Mouse (Mus musculus) MEL (cell line): Measurements from ENCODE around the gene Ldhc. TPM values are rescaled to one million over a fixed set of nuclear protein-coding genes. Genes with fewer than 3 reads are reported as not detected.

ENCODE experiments used
- DNase-seq: peaks from one replicate; pipeline ENCODE4 v3.0.0; 2011; ENCODE audit warnings: low read depth, low spot score
- H3K27ac ChIP-seq: 2 replicates; pipeline ENCODE4 v1.5.1; 2012; ENCODE audit warnings: low read depth, mild to moderate bottlenecking, control low read depth, low read length, moderate library complexity; ENCODE audit not compliant: control insufficient read depth
- H3K27me3 ChIP-seq, 2 experiments: fragments of 150-350 bp in 1 of 2; sonication (generic) in 1 of 2; 2 replicates each; pipeline ENCODE4 v1.6.1; 2012; ENCODE audit warnings: low read length in 2 of 2, mild to moderate bottlenecking in 2 of 2, improper control_type of control experiment in 1 of 2, moderate library complexity in 1 of 2; ENCODE audit not compliant: insufficient read depth in 2 of 2, control insufficient read depth in 1 of 2
- H3K36me3 ChIP-seq, 2 experiments: 2 replicates each; pipeline ENCODE4 v1.6.1; 2012 to 2014; ENCODE audit warnings: low read length in 2 of 2, improper control_type of control experiment in 1 of 2, inconsistent platforms in 1 of 2, mild to moderate bottlenecking in 1 of 2; ENCODE audit not compliant: insufficient read depth in 2 of 2, control insufficient read depth in 1 of 2
- H3K4me1 ChIP-seq, 2 experiments: fragments of 150-350 bp in 1 of 2; sonication (generic) in 1 of 2; 2 replicates each; pipeline ENCODE4 v1.6.1; 2012; ENCODE audit warnings: low read length in 2 of 2, improper control_type of control experiment in 1 of 2, mild to moderate bottlenecking in 1 of 2; ENCODE audit not compliant: insufficient read depth in 2 of 2, control insufficient read depth in 1 of 2
- H3K4me3 ChIP-seq, 2 experiments: fragments of 150-350 bp in 1 of 2; sonication (generic) in 1 of 2; 2 replicates each; pipeline ENCODE4 v1.5.1; 2012; ENCODE audit warnings: low read depth in 2 of 2, low read length in 2 of 2, mild to moderate bottlenecking in 2 of 2, moderate library complexity in 2 of 2, control low read depth in 1 of 2, improper control_type of control experiment in 1 of 2; ENCODE audit not compliant: control insufficient read depth in 1 of 2, insufficient read depth in 1 of 2
- H3K79me2 ChIP-seq: 2 replicates; pipeline ENCODE4 v1.6.1; 2012; ENCODE audit warnings: mild to moderate bottlenecking, low read length, moderate library complexity; ENCODE audit not compliant: control insufficient read depth, poor library complexity, insufficient read depth
- H3K9ac ChIP-seq: 2 replicates; pipeline ENCODE4 v1.6.1; 2012; ENCODE audit warnings: low read depth, mild to moderate bottlenecking, control low read depth, low read length, moderate library complexity; ENCODE audit not compliant: control insufficient read depth, poor library complexity, severe bottlenecking
- H3K9me3 ChIP-seq: fragments of 150-350 bp; sonication (generic); replicated peaks from 2 replicates; pipeline ENCODE4 v1.6.1; 2012; ENCODE audit warnings: mild to moderate bottlenecking, low read length, improper control_type of control experiment, moderate library complexity; ENCODE audit not compliant: insufficient read depth
- BHLHE40 ChIP-seq: IDR thresholded peaks from 2 replicates; pipeline ENCODE4 v1.6.1; 2012; ENCODE audit warnings: low read depth, mild to moderate bottlenecking, inconsistent platforms, low read length, improper control_type of control experiment, borderline replicate concordance
- CHD1 ChIP-seq: IDR thresholded peaks from 2 replicates; pipeline ENCODE4 v1.6.1; 2012; ENCODE audit warnings: low read depth, mild to moderate bottlenecking, inconsistent platforms, low read length, improper control_type of control experiment
- CHD2 ChIP-seq: IDR thresholded peaks from 2 replicates; pipeline ENCODE4 v1.6.1; 2011; ENCODE audit warnings: low read length, improper control_type of control experiment
- CTCF ChIP-seq, 3 experiments: IDR thresholded peaks in 2 of 3; conservative IDR thresholded peaks in 1 of 3; 2 replicates each; pipeline ENCODE4 v1.5.1; 2011 to 2012; ENCODE audit warnings: low read length in 3 of 3, low read depth in 2 of 3, mild to moderate bottlenecking in 2 of 3, improper control_type of control experiment in 1 of 3, inconsistent platforms in 1 of 3, mixed read lengths in 1 of 3, moderate library complexity in 1 of 3; ENCODE audit not compliant: control insufficient read depth in 1 of 3, insufficient read depth in 1 of 3, poor library complexity in 1 of 3, severe bottlenecking in 1 of 3
- EP300 ChIP-seq, 2 experiments: IDR thresholded peaks; 2 replicates each; pipeline ENCODE4 v1.6.1; 2011; ENCODE audit warnings: improper control_type of control experiment in 2 of 2, low read length in 2 of 2, low read depth in 1 of 2, mild to moderate bottlenecking in 1 of 2
- GABPA ChIP-seq: IDR thresholded peaks from 2 replicates; pipeline ENCODE4 v1.6.1; 2012; ENCODE audit warnings: low read depth, mild to moderate bottlenecking, inconsistent platforms, low read length, improper control_type of control experiment, moderate library complexity
- GATA1 ChIP-seq: IDR thresholded peaks from 2 replicates; pipeline ENCODE4 v1.6.1; 2011; ENCODE audit warnings: low read depth, low read length, improper control_type of control experiment
- HCFC1 ChIP-seq: IDR thresholded peaks from 2 replicates; pipeline ENCODE4 v1.6.1; 2012; ENCODE audit warnings: low read depth, mild to moderate bottlenecking, inconsistent platforms, low read length, improper control_type of control experiment, moderate library complexity
- MAFK ChIP-seq: IDR thresholded peaks from 2 replicates; pipeline ENCODE4 v1.6.1; 2011; ENCODE audit warnings: low read depth, mild to moderate bottlenecking, low read length, improper control_type of control experiment, borderline replicate concordance
- MAX ChIP-seq: IDR thresholded peaks from 2 replicates; pipeline ENCODE4 v1.6.1; 2011; ENCODE audit warnings: low read length, improper control_type of control experiment
- MAZ ChIP-seq: IDR thresholded peaks from 2 replicates; pipeline ENCODE4 v1.6.1; 2012; ENCODE audit warnings: low read depth, mild to moderate bottlenecking, inconsistent platforms, low read length, improper control_type of control experiment
- MEF2A ChIP-seq: IDR thresholded peaks from 2 replicates; pipeline ENCODE4 v1.6.1; 2014; ENCODE audit warnings: low read depth, mild to moderate bottlenecking, inconsistent platforms, low read length, improper control_type of control experiment; ENCODE audit not compliant: poor library complexity, insufficient replicate concordance, severe bottlenecking; ENCODE audit errors: extremely low read depth
- MXI1 ChIP-seq: IDR thresholded peaks from 2 replicates; pipeline ENCODE4 v1.6.1; 2011; ENCODE audit warnings: mild to moderate bottlenecking, low read depth, low read length, improper control_type of control experiment
- MYB ChIP-seq: IDR thresholded peaks from 2 replicates; pipeline ENCODE4 v1.6.1; 2011; ENCODE audit warnings: mild to moderate bottlenecking, low read depth, low read length, improper control_type of control experiment
- MYC ChIP-seq: IDR thresholded peaks from 2 replicates; pipeline ENCODE4 v1.6.1; 2011; ENCODE audit warnings: low read depth, mild to moderate bottlenecking, low read length, improper control_type of control experiment, moderate library complexity
- POLR2AphosphoS2 ChIP-seq: IDR thresholded peaks from 2 replicates; pipeline ENCODE4 v1.6.1; 2011; ENCODE audit warnings: low read length, improper control_type of control experiment
- POLR2AphosphoS5 ChIP-seq: IDR thresholded peaks from 2 replicates; pipeline ENCODE4 v1.6.1; 2012; ENCODE audit warnings: low read depth, borderline replicate concordance, mild to moderate bottlenecking, inconsistent platforms, low read length, moderate library complexity, mixed read lengths
- RAD21 ChIP-seq: IDR thresholded peaks from 2 replicates; pipeline ENCODE4 v1.6.1; 2011; ENCODE audit warnings: mild to moderate bottlenecking, low read depth, low read length, improper control_type of control experiment
- SMC3 ChIP-seq: IDR thresholded peaks from 2 replicates; pipeline ENCODE4 v1.6.1; 2011; ENCODE audit warnings: low read depth, low read length, improper control_type of control experiment
- TBP ChIP-seq: IDR thresholded peaks from 2 replicates; pipeline ENCODE4 v1.8.0; 2011; ENCODE audit warnings: low read depth, low read length, improper control_type of control experiment
- TCF12 ChIP-seq: IDR thresholded peaks from 2 replicates; pipeline ENCODE4 v1.6.1; 2014; ENCODE audit warnings: low read depth, mild to moderate bottlenecking, inconsistent platforms, low read length, improper control_type of control experiment, moderate library complexity
- UBTF ChIP-seq: IDR thresholded peaks from 2 replicates; pipeline ENCODE4 v1.6.1; 2012; ENCODE audit warnings: low read depth, mild to moderate bottlenecking, inconsistent platforms, low read length, improper control_type of control experiment, moderate library complexity, borderline replicate concordance; ENCODE audit not compliant: insufficient read depth
- USF1 ChIP-seq: IDR thresholded peaks from 2 replicates; pipeline ENCODE4 v1.6.1; 2014; ENCODE audit warnings: low read depth, mild to moderate bottlenecking, inconsistent platforms, low read length, improper control_type of control experiment, moderate library complexity
- USF2 ChIP-seq, 2 experiments: IDR thresholded peaks; 2 replicates each; pipeline ENCODE4 v1.6.1; 2011 to 2012; ENCODE audit warnings: improper control_type of control experiment in 2 of 2, low read length in 2 of 2, borderline replicate concordance in 1 of 2, inconsistent platforms in 1 of 2, low read depth in 1 of 2, mild to moderate bottlenecking in 1 of 2; ENCODE audit not compliant: insufficient read depth in 1 of 2
- ZC3H11A ChIP-seq: IDR thresholded peaks from 2 replicates; pipeline ENCODE4 v1.6.1; 2012; ENCODE audit warnings: low read depth, mild to moderate bottlenecking, inconsistent platforms, low read length, improper control_type of control experiment
- ZKSCAN1 ChIP-seq: IDR thresholded peaks from 2 replicates; pipeline ENCODE4 v1.6.1; 2012; ENCODE audit warnings: low read depth, mild to moderate bottlenecking, inconsistent platforms, low read length, improper control_type of control experiment, moderate library complexity
- ZMIZ1 ChIP-seq: IDR thresholded peaks from 2 replicates; pipeline ENCODE4 v1.6.1; 2012; ENCODE audit warnings: low read depth, mild to moderate bottlenecking, inconsistent platforms, low read length, improper control_type of control experiment, moderate library complexity
- ZNF384 ChIP-seq: IDR thresholded peaks from 2 replicates; pipeline ENCODE4 v1.6.1; 2012; ENCODE audit warnings: low read depth, mild to moderate bottlenecking, inconsistent platforms, low read length, improper control_type of control experiment
- polyA plus RNA-seq, 2 experiments: library from polyadenylated mRNA; stranded (reverse) in 1 of 2; unstranded in 1 of 2; fragments of >175 nt in 1 of 2; fragments of >200 nt in 1 of 2; gene quantifications; 2 replicates each; pipeline versions ENCODE4 v1.2.1 to v1.2.4; 2012; ENCODE audit warnings: low replicate concordance in 2 of 2, low read depth in 1 of 2; ENCODE audit not compliant: insufficient read length in 2 of 2, insufficient read depth in 1 of 2, missing spikeins in 1 of 2
- total RNA-seq: library from RNA; depleted of rRNA; stranded (reverse); fragments of 300-350 nt; gene quantifications from 2 replicates; pipeline ENCODE4 v1.2.3, GENCODE M21; 2012

Ldhc gene
- total and polyA plus RNA-seq, 3 experiments, result not detected

GRCm38 (mm10) chr7:46918678-46919371 is 57.8 kb downstream of the Ldhc start:
- Histone ChIP-seq H3K79me2 (peaks cover 29% of the 10 kb centered on the region), H3K27ac (peak overlapping the region; percentile 21), H3K9ac (peak overlapping the region; percentile 98), H3K4me1 (peaks cover 8 to 30% of the 10 kb centered on the region in 2 experiments), H3K27me3 (no peaks in the 10 kb centered on the region), H3K36me3 (peaks cover 0 to 27% of the 10 kb centered on the region in 2 experiments; a peak in 3 of 4 replicates), H3K9me3 (no peaks in the 10 kb centered on the region), H3K4me3 (peak overlapping the region; percentile 86 to 95)
- peak; percentile 74 for DNase-seq
- peak; percentile 28; the same call in 1 of the 2 replicates for TF ChIP-seq TCF12
- no peak for TF ChIP-seq ZMIZ1
- no peak for TF ChIP-seq MAZ
- no peak for TF ChIP-seq ZC3H11A
- peak; percentile 23; the same call in 1 of the 2 replicates for TF ChIP-seq ZKSCAN1
- no peak for TF ChIP-seq POLR2AphosphoS5
- no peak for TF ChIP-seq USF2 (IDR thresholded peaks at IDR 0.05; ENCODE audit: borderline replicate concordance in 1 of 2, insufficient read depth in 1 of 2, low read depth in 1 of 2, low read length in 2 of 2)
- TF ChIP-seq BHLHE40, result no peak
- no peak for TF ChIP-seq POLR2AphosphoS2
- TF ChIP-seq MYB, result no peak
- TF ChIP-seq USF1, result no peak
- peak; percentile 52; the same call in 1 of the 2 replicates for TF ChIP-seq TBP
- no peak for TF ChIP-seq CHD2
- TF ChIP-seq MAX, result no peak
- TF ChIP-seq RAD21, result no peak
- no peak for TF ChIP-seq SMC3
- no peak for TF ChIP-seq MEF2A
- no peak; the same call in 1 of the 2 replicates for TF ChIP-seq MXI1
- TF ChIP-seq EP300 (IDR thresholded peaks at IDR 0.05; ENCODE audit: low read depth in 1 of 2, low read length in 2 of 2), result peak; percentile 38 to 57; a peak in 3 of 4 replicates
- no peak for TF ChIP-seq GABPA
- peak; percentile 44; the same call in 1 of the 2 replicates for TF ChIP-seq GATA1
- TF ChIP-seq UBTF, result no peak
- TF ChIP-seq CTCF (IDR thresholded peaks at IDR 0.05 in 2 of 3, conservative IDR thresholded peaks at IDR 0.05 in 1 of 3; ENCODE audit: control insufficient read depth in 1 of 3, insufficient read depth in 1 of 3, low read depth in 2 of 3, low read length in 3 of 3, poor library complexity in 1 of 3, severe bottlenecking in 1 of 3), result no peak
- no peak for TF ChIP-seq CHD1
- TF ChIP-seq MYC, result no peak
- peak; percentile 93 for TF ChIP-seq ZNF384
- TF ChIP-seq HCFC1, result no peak
- peak; percentile 18; the same call in 1 of the 2 replicates for TF ChIP-seq MAFK
